Mouse (Mus musculus): ENCODE data around the gene Arl4d. TPM values are rescaled to one million over a fixed set of nuclear protein-coding genes. Genes with fewer than 3 reads are reported as not detected.

The Arl4d gene
- polyA plus RNA-seq, 1 experiment from 2014 or later, result 6.8 TPM

GRCm38 (mm10) chr11:101682410-101682960 is 17.1 kb downstream of the Arl4d start:
- H3K36me3 ChIP-seq (ENCODE audit: control insufficient read depth, insufficient read depth, low read length), result no peaks in the 10 kb centered on the region
- no peak overlapping the region for H3K4me3 ChIP-seq (ENCODE audit: low read length)
- no peak for ATAC-seq (ENCODE audit: low read depth)
- WGBS, result 54% methylated on average over 7 of the region's 7 CpGs
- H3K27me3 ChIP-seq (ENCODE audit: control insufficient read depth, insufficient read depth, low read depth, low read length), result no peaks in the 10 kb centered on the region
- no peak overlapping the region for H3K9ac ChIP-seq (ENCODE audit: low read length)
- peaks cover 8% of the 10 kb centered on the region; the same call in 1 of the 2 replicates for H3K4me1 ChIP-seq (replicated peaks; ENCODE audit: control insufficient read depth, insufficient read depth, low read length)
- no peaks in the 10 kb centered on the region for H3K9me3 ChIP-seq (ENCODE audit: control insufficient read depth, low read length)
- H3K4me2 ChIP-seq (ENCODE audit: low read depth, low read length), result no peak overlapping the region
- no peak overlapping the region for H3K27ac ChIP-seq (ENCODE audit: low read length)

DNA sequence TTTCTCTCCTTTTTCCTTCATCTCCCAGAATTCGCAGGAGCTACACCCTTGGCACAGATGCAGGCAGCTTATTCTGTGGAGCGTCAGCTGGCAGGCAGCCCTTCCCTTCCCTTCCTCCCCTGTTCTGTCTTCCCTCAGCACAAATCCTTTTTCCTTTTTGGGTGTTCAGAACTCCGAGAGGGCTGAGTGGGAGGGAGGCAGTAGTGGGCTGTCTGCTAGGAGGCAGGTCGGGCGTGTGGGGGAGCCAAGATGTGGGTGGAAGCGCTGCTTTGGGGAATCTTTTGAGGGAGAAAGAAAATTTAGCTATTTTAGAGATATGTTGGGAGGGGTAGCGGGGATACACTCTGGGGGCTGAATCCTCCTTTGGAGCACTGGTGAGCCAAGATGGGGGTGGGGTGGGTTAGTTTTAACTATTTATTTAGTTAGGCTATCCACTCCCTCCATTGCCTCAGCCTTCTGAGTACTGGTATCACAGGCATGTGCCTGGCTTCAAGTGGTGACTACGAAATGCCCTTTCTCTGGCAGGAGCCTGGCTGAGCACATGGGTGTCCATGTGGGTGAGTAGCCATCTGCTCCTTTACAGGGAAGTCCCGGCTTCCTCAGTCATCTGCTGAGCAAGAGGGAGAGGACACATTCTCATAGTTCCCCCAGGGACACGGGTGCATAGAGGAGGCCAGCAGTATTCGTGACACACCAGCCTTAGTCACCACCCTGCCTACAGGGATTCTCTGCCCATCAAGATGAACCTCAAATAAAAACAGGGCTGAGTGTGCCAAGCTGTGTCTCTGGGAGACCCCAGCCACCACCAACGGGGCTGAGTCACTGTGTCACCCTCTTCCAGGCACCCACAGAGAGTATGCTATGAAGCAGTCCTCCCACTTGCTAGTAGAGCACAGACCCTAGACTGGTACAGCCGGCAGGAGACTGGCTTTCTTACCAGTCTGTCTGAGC is 22.3 kb downstream of the Arl4d start:
- H3K27ac ChIP-seq (ENCODE audit: low read length), result peak overlapping the region; percentile 38
- peak overlapping the region; percentile 17 for H3K4me2 ChIP-seq (ENCODE audit: low read depth, low read length)
- ATAC-seq (ENCODE audit: low read depth), result peak; percentile 87
- H3K27me3 ChIP-seq (ENCODE audit: control insufficient read depth, insufficient read depth, low read depth, low read length), result no peaks in the 10 kb centered on the region
- H3K9me3 ChIP-seq (ENCODE audit: control insufficient read depth, low read length), result no peaks in the 10 kb centered on the region
- no peaks in the 10 kb centered on the region for H3K36me3 ChIP-seq (ENCODE audit: control insufficient read depth, insufficient read depth, low read length)
- WGBS, result 36% methylated on average over 13 of the region's 13 CpGs
- 0 out of 2 replicates have a peak overlapping the region, but pooled peaks have one; percentile 39 for H3K9ac ChIP-seq (ENCODE audit: low read length)
- peaks cover 11% of the 10 kb centered on the region; the same call in 1 of the 2 replicates for H3K4me1 ChIP-seq (replicated peaks; ENCODE audit: control insufficient read depth, insufficient read depth, low read length)
- H3K4me3 ChIP-seq (ENCODE audit: low read length), result no peak overlapping the region

- peaks cover 11% of the 10 kb centered on the region; the same call in 1 of the 2 replicates for H3K4me1 ChIP-seq (replicated peaks; ENCODE audit: control insufficient read depth, insufficient read depth, low read length)
- whole genome bisulfite sequencing, result 67% methylated on average over 10 of the region's 10 CpGs
- no peak overlapping the region for H3K4me3 ChIP-seq (ENCODE audit: low read length)
- H3K9me3 ChIP-seq (ENCODE audit: control insufficient read depth, low read length), result no peaks in the 10 kb centered on the region
- H3K4me2 ChIP-seq (ENCODE audit: low read depth, low read length), result no peak overlapping the region
- H3K9ac ChIP-seq (ENCODE audit: low read length), result no peak overlapping the region
- H3K27ac ChIP-seq (ENCODE audit: low read length), result no peak overlapping the region
- no peak for ATAC-seq (ENCODE audit: low read depth)
- H3K36me3 ChIP-seq (ENCODE audit: control insufficient read depth, insufficient read depth, low read length), result no peaks in the 10 kb centered on the region
- no peaks in the 10 kb centered on the region for H3K27me3 ChIP-seq (ENCODE audit: control insufficient read depth, insufficient read depth, low read depth, low read length)
Observed at GRCm38 (mm10) chr11:101689701-101690113, 24.4 kb downstream of the Arl4d start.

DNA sequence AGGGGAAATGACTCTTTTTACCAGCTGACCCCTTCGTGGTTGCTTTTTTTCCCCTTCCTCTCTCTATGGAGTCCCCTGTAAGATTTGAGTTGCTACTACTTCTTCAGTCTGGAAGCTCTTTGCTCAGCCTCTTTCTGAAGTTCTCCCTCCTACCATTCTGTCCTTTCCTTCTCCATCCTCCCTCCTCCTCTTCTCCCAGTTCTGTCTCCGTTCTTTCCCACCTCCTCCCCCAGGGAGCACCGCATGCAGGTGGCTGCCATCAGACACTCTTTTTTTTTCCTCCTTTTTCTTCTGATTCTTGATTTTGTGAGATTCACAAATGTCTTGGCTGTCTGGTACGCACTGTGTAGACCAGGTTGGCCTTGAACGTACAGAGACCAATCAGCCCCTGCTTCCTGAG is 25.0 kb downstream of the Arl4d start:
- Histone ChIP-seq H3K36me3 (ENCODE audit: control insufficient read depth, insufficient read depth, low read length) (no peaks in the 10 kb centered on the region), H3K4me3 (ENCODE audit: low read length) (no peak overlapping the region), H3K27me3 (ENCODE audit: control insufficient read depth, insufficient read depth, low read depth, low read length) (no peaks in the 10 kb centered on the region), H3K4me2 (ENCODE audit: low read depth, low read length) (no peak overlapping the region), H3K4me1 (replicated peaks; ENCODE audit: control insufficient read depth, insufficient read depth, low read length) (peaks cover 11% of the 10 kb centered on the region; the same call in 1 of the 2 replicates), H3K27ac (ENCODE audit: low read length) (no peak overlapping the region), H3K9ac (ENCODE audit: low read length) (no peak overlapping the region), H3K9me3 (ENCODE audit: control insufficient read depth, low read length) (no peaks in the 10 kb centered on the region)
- 61% methylated on average over 5 of the region's 5 CpGs for WGBS
- ATAC-seq (ENCODE audit: low read depth), result no peak

- 0 out of 2 replicates have a peak, but pooled peaks cover 3% of the 10 kb centered on the region for H3K9me3 ChIP-seq (ENCODE audit: control insufficient read depth, low read length)
- 4% methylated on average over 20 of the region's 20 CpGs for WGBS
- H3K4me3 ChIP-seq (ENCODE audit: low read length), result peak overlapping the region; percentile 41
- no peaks in the 10 kb centered on the region for H3K36me3 ChIP-seq (ENCODE audit: control insufficient read depth, insufficient read depth, low read length)
- H3K4me1 ChIP-seq (replicated peaks; ENCODE audit: control insufficient read depth, insufficient read depth, low read length), result peaks cover 20% of the 10 kb centered on the region
- peak; percentile 79 for ATAC-seq (ENCODE audit: low read depth)
- peak overlapping the region; percentile 78 for H3K27ac ChIP-seq (ENCODE audit: low read length)
- H3K9ac ChIP-seq (ENCODE audit: low read length), result peak overlapping the region; percentile 55
- H3K4me2 ChIP-seq (ENCODE audit: low read depth, low read length), result peak overlapping the region; percentile 55
- H3K27me3 ChIP-seq (ENCODE audit: control insufficient read depth, insufficient read depth, low read depth, low read length), result no peaks in the 10 kb centered on the region
Observed at GRCm38 (mm10) chr11:101695906-101696661, 30.7 kb downstream of the Arl4d start.

DNA sequence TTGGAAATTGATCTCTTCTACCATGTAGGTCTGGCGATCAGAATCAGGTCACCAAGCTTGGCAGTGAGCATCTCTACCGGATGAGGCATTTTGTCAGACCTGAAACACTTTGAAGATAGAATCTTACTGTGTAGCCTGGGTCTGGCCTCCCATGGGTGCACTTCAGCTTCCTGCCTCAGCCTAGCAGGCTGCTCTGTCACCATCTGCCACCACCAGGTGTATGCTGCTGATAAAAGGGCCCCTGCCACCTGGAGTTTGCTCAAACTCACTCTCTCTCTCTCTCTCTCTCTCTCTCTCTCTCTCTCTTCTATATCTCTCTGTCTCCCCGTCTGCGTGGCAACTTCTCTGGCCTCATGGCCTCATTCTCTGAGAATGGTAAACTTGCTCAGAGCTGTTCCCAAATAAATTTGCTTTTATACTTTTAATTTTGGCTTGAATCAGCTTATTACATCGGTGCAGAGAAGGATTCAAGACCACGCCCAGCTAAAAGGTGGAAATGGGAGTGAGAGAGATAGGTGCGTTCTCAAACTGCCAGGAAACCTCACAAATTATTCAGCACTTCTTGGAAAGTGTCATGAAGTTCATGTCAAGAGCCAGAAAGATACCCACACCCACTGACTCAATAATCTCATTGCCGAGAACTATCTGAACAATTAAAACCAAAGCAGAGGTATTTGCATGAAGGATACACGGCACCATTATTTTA is 32.0 kb downstream of the Arl4d start:
- Histone ChIP-seq H3K27me3 (ENCODE audit: control insufficient read depth, insufficient read depth, low read depth, low read length) (no peaks in the 10 kb centered on the region), H3K9ac (ENCODE audit: low read length) (no peak overlapping the region), H3K36me3 (ENCODE audit: control insufficient read depth, insufficient read depth, low read length) (no peaks in the 10 kb centered on the region), H3K9me3 (ENCODE audit: control insufficient read depth, low read length) (0 out of 2 replicates have a peak, but pooled peaks cover 3% of the 10 kb centered on the region), H3K27ac (ENCODE audit: low read length) (peak overlapping the region; percentile 78; the same call in 1 of the 2 replicates), H3K4me3 (ENCODE audit: low read length) (no peak overlapping the region), H3K4me1 (replicated peaks; ENCODE audit: control insufficient read depth, insufficient read depth, low read length) (peaks cover 20% of the 10 kb centered on the region), H3K4me2 (ENCODE audit: low read depth, low read length) (no peak overlapping the region)
- 81% methylated on average over 9 of the region's 9 CpGs for WGBS
- no peak for ATAC-seq (ENCODE audit: low read depth)

- no peak for ATAC-seq (ENCODE audit: low read depth)
- Histone ChIP-seq H3K4me2 (ENCODE audit: low read depth, low read length) (no peak overlapping the region), H3K27me3 (ENCODE audit: control insufficient read depth, insufficient read depth, low read depth, low read length) (no peaks in the 10 kb centered on the region), H3K4me1 (replicated peaks; ENCODE audit: control insufficient read depth, insufficient read depth, low read length) (peaks cover 20% of the 10 kb centered on the region), H3K9me3 (ENCODE audit: control insufficient read depth, low read length) (0 out of 2 replicates have a peak, but pooled peaks cover 3% of the 10 kb centered on the region), H3K4me3 (ENCODE audit: low read length) (no peak overlapping the region), H3K27ac (ENCODE audit: low read length) (no peak overlapping the region), H3K36me3 (ENCODE audit: control insufficient read depth, insufficient read depth, low read length) (no peaks in the 10 kb centered on the region), H3K9ac (ENCODE audit: low read length) (no peak overlapping the region)
Observed at GRCm38 (mm10) chr11:101698114-101698513, 32.8 kb downstream of the Arl4d start.

- no peak overlapping the region for H3K27ac ChIP-seq (ENCODE audit: low read length)
- 78% methylated on average over 1 of the region's 1 CpGs for WGBS
- no peak overlapping the region for H3K9ac ChIP-seq (ENCODE audit: low read length)
- peaks cover 22% of the 10 kb centered on the region for H3K4me1 ChIP-seq (replicated peaks; ENCODE audit: control insufficient read depth, insufficient read depth, low read length)
- H3K27me3 ChIP-seq (ENCODE audit: control insufficient read depth, insufficient read depth, low read depth, low read length), result no peaks in the 10 kb centered on the region
- ATAC-seq (ENCODE audit: low read depth), result no peak
- H3K4me3 ChIP-seq (ENCODE audit: low read length), result no peak overlapping the region
- 0 out of 2 replicates have a peak, but pooled peaks cover 3% of the 10 kb centered on the region for H3K9me3 ChIP-seq (ENCODE audit: control insufficient read depth, low read length)
- no peaks in the 10 kb centered on the region for H3K36me3 ChIP-seq (ENCODE audit: control insufficient read depth, insufficient read depth, low read length)
- H3K4me2 ChIP-seq (ENCODE audit: low read depth, low read length), result no peak overlapping the region
Observed at GRCm38 (mm10) chr11:101699556-101699955, 34.2 kb downstream of the Arl4d start.
